Mouse (Mus musculus) kidney, postnatal 25 days (tissue): ENCODE measurements around the gene Olfr430.
"Not testable (repeated sequence)": the region's sequence is repeated elsewhere in the genome, so short reads cannot be mapped to it uniquely, and the experiment has no call there.

ENCODE experiments used
- DNase-seq, 2 experiments: peaks; one replicate each; pipeline ENCODE4 v3.0.0; 2021; ENCODE audit warnings: mixed read lengths in 2 of 2

The Olfr430 gene

DNA sequence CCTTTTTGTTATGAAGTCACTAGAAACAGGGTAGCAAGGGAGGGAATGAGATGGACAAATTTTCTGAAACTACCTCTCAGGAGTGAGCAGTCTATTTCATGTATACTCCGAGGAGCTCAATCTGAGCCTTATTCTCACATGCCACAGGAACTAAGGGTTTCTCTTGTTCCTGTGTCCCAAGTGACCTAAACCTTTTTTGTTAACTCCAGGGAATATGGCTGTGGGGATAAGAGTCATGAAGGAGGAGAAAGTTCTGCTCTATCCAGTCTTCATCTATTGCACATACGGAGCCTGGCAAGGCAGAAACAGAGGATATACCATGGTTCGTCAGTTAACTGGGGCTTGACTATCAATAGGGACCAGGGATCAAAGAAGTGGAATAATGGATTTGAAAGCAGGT lies at the start of gene Olfr430:
Gene Olfr430 (plus strand): TSS at position 301 of the 400 bp plus-strand sequence.
- DNase-seq, result no peak

DNA sequence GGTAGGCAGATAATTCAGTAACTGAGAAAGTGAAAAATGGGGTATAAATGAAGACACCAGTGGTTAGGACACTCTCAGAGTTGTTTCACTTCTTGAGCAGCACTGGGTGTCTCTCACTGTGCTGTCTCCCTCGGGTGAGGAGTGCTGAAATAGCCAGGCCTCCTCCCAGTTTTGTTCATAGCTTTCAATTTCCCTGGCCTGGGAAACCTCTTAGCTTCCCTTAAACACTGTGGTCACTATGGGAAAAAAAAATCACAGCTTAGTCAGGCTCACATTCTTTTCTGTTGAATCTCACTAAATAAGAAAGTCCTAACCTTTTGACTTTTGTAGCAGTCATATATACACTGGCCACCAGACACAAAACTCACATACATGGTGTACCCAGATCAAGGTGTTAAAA lies 34.7 kb upstream of the Olfr430 start, which contains the start of gene Ifi205:
Gene Ifi205 (minus strand): TSS at position 113 of the 400 bp plus-strand sequence.
- no peak for DNase-seq

DNA sequence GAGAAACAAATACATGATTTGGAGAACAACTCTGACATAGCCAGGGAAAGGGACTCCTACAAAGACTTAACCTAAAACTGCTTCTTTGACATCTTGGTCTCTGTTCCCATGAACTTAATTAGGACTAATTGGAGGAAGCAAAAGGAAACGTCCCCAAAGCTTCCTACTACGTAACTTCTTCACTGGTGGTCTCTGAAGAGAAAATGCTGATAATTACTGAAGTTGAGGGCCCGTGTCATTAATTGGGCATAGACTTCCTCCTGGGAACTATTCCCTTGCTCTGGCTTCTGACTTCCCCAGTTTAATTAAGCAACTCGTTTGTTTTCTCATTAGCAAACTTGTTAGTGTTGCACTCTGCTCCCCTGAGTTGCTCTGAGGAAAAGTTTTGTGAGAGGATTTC lies 30.6 kb upstream of the Olfr430 start:
- no peak for DNase-seq

DNA sequence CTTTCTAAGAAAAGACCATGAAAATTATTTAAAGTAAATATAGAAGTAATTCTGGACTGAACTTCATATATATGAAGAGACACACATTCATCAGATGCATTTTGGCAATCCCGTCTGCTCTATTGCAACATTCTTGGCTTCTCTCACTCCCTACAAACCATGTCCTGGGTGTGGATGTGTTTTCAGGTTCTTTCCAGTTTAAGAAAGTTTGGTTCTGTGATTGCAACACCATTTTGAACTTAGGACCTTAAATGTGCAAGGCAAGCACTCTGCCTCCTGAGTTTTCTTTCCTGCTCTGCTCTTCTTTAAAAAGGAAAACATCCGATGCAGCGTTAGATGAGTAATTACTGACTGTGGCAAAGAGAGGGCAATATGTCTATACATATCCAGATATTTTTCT lies 27.9 kb upstream of the Olfr430 start:
- DNase-seq, result no peak

DNA sequence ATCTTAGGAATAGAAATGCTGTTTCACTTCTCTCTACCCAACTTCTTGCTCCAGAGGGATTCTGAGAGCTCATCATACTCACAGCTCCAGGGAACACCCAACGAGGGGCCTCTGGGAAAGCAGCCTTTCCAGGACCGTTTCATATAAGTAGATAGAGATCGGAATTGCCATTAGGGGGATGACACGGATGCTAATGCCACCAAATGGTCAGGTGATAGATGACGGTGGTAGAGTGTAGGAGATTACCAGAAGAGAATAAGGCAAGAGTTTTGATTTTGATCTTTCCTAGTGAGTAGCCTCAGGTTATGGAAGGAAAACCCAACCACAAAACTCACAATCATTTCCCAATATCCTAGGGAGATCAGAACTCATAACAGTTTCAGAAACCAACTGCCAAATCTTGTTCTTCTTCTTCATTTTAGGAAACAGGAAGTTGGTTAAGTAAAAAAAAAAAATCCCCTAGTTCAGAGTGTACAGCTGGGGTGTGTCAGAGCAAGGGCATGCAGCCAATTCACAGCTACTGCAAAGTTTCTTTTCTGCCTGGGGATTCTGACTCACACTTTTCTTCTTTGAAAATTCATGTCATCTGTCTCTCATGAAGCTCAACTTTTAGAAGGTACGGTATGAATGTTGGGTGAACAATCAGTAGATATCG lies 25.8 kb upstream of the Olfr430 start, which contains the start of gene Olfr433:
Gene Olfr433 (plus strand): TSS at position 183 of the 655 bp plus-strand sequence.
- DNase-seq, result peak; percentile 61 to 75

DNA sequence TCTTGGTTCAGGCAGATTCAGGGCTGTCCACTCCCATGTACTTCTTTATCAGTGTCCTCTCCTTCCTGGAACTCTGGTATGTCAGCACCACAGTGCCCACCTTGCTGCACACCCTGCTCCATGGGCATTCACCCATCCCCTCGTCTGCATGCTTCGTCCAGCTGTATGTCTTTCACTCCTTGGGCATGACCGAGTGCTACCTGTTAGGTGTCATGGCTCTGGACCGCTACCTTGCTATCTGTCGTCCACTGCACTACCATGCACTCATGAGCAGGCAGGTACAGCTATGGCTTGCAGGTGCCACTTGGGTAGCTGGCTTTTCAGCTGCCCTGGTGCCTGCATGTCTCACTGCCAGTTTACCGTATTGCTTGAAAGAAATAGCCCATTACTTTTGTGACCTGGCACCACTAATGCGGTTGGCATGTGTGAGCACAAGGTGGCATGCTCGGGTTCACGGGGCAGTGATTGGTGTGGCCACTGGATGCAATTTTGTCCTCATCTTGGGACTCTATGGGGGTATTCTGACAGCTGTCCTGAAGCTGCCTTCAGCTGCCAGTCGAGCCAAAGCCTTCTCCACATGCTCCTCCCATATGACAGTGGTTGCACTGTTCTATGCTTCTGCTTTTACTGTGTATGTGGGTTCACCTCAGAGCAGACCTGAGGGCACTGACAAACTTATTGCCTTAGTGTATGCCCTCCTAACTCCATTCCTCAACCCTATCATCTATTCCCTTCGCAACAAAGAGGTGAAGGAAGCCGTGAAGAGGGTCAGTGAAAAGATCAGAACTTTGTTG lies 24.1 kb upstream of the Olfr430 start:
- peak in 1 of 2 experiments; percentile 24 for DNase-seq

DNA sequence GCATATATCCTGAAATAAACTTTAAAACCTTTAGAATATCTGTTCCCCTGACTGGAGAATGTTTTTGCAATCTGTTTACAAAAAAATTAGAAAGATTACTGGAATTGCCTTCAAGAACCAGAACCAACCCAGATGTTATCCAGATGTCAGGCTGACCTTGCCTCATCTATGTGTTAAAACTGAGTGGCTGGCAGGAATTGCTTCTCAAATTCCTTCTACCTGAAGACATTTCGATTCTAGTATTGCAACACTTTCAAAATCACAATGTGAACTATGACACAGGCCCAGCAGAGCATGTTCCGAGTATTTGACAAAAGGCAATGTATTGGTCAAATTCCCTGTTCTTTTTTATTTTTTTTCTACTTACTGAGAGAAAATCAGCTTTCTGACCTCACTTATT lies 22.0 kb upstream of the Olfr430 start:
- no peak for DNase-seq

DNA sequence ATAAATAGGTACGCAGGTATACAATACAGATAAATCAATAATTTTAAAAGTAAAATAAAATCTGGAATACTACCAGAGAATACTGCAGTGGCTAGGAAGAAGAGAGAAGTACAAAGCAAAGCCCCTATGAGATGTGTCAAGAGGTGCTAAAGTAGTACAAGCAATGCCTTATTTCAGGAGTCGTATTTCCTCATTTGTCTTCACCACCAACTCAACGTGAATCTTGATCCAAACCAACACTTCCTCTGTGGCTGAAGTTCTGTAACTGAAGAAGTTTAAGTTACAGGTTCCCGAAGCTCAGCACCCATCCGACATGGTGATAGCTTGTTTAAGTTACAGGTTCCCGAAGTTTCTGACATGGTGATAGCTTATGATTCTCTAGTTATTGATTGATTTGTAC lies 18.2 kb upstream of the Olfr430 start:
- DNase-seq, result not testable (repeated sequence)

DNA sequence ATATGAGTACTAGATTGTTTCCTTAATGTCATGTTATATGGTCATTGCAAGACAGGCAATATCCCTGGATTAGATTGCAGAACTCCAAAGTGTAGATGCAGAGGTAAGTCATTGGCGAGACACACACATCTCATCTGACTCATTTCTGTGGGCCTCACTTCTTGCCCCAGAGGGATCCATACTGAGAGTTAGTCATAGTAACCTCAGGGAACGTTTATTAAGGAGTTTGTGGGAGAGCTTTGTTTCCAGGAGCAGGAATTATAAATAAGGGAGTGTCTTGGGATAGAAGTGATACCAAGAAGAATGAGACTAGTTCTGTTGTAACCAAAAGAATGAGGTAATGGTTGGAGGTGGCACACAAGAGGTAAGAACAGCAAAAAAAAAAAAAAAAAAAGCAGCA lies 17.5 kb upstream of the Olfr430 start, which contains the start of gene Olfr432:
Gene Olfr432 (plus strand): TSS at position 313 of the 400 bp plus-strand sequence.
- no peak for DNase-seq

DNA sequence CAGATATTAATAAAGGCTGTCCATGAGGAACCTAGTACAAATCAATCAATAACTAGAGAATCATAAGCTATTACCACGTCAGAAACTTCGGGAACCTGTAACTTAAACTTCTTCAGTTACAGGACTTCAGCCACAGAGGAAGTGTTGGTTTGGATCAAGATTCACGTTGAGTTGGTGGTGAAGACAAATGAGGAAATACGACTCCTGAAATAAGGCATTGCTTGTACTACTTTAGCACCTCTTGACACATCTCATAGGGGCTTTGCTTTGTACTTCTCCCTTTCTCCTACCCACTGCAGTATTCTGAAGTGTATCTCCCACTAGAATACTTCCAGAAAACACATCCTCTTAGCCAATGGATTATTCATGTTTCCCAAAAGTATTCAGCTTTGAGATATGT lies 17.0 kb upstream of the Olfr430 start:
- not testable (repeated sequence) for DNase-seq

DNA sequence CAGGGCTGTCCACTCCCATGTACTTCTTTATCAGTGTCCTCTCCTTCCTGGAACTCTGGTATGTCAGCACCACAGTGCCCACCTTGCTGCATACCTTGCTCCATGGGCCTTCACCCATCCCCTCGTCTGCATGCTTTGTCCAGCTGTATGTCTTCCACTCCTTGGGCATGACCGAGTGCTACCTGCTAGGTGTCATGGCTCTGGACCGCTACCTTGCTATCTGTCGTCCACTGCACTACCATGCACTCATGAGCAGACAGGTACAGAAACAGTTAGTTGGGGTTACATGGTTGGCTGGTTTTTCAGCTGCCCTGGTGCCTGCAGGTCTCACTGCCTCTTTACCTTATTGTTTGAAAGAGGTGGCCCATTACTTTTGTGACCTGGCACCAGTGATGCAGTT lies 15.9 kb upstream of the Olfr430 start:
- no peak for DNase-seq

DNA sequence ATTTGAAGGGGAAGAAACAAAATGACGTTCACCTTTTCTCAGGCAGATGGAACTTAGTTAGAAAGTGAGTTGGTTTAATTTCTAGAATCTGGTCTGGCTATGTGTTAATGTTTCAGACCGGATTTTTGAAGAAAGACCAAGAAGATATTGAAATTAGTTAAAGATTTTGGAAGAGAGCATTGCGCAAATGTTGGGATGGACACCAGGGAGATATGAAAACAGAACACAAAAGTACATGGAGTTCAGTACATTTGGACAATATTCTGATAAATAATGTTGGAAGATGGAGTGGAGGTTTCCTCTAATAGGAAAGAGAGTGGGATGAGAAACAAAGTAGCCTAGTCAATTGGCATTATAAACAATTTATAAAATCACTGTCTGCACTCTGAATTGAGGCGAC lies 14.9 kb upstream of the Olfr430 start:
- no peak for DNase-seq

DNA sequence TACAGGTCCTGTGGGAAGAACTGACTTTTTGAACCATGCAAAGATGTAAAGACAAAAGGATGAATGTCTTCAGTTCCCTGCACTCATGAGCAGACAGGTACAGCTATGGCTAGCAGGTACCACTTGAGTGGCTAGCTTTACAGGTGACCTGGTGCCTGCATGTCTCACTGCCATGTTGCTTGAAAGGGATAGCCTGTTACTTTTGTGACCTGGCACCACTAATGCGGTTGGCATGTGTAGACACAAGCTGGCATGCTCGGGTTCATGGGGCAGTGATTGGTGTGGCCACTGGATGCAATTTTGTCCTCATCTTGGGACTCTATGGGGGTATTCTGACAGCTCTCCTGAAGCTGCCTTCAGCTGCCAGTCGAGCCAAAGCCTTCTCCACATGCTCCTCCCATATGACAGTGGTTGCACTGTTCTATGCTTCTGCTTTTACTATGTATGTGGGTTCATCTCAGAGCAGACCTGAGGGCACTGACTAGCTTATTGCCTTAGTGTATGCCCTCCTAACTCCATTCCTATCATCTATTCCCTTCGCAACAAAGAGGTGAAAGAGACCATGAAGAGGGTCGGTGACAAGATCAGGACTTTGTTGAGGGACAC lies 14.4 kb upstream of the Olfr430 start:
- DNase-seq, result no peak

DNA sequence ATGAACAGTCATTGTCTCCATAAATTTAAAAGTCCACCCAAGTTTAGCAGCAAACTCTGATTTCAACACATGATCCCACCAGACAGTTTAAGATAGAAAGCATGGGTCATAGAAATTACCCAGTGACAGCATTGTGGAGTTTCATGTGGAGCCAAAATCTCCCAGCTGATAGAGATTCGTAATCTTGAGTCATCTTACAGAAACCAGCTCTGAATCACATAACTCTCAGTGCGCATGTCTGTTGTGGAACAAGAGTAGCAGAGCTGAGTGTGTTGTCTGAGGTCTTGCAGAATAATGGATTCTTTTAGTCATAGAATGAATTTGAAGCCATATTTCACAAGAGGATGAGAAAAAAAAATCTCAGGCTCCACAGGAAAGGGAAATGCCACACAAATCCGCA lies 13.4 kb upstream of the Olfr430 start:
- DNase-seq, result no peak

DNA sequence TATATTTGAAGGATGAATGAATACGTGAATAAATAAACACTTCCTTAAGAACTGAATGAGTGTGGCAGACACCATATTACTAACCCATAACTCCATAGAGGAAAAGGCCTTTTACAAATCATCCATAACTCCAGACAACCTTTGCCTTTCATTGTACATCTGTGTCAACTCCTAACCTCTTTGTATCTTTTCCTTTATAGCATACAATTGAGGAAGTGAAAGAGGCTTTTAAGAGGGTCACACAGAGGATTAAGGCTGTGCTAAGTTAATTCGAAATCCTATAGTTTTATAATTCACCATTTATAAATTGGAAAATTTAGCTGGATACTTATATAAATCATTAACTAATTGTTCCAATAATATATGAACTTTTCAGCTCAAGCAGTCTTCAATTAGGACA lies 11.2 kb upstream of the Olfr430 start:
- DNase-seq, result no peak

DNA sequence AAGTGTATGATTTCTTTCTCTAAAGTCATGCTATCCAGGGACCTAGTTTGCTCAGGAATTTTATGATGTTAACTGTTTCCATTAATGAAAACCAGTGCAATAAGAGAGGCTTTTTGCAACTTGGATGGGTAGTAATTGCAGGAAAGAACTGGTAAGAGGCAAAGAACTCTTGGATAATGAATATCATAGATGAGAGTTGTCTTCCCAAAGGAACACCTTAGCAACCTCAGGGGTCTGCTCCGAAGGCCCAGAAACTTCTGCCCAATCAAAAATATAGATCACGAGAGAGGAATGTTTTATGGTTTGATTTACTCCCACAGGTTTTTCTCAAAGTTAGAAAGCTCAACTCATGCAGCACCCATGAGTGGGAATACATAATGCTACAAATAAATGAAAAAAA lies 17.6 kb downstream of the Olfr430 start, which contains the start of gene Olfr429:
Gene Olfr429 (plus strand): TSS at position 301 of the 400 bp plus-strand sequence.
- DNase-seq, result no peak

DNA sequence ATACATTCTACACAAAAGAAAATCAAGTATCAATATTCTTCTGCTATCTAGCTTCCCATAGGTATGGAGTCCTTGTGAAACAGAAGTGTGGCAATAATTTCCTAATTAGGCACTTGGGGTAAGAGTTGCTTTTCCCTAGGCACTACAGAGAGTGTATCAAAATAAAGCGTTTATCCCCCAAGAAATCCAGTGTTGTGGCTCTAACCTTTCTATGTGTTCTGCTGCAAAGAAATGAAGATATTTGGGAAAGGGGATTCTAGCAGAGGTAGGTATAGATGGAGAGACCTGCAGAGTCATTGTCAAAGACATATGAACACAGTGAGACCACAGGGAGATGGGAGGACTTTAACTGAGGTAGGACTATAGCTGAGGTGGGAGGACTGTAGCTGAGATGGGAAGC lies 30.2 kb downstream of the Olfr430 start, which contains the start of gene Olfr427:
Gene Olfr427 (plus strand): TSS at position 301 of the 400 bp plus-strand sequence.
- DNase-seq, result no peak

DNA sequence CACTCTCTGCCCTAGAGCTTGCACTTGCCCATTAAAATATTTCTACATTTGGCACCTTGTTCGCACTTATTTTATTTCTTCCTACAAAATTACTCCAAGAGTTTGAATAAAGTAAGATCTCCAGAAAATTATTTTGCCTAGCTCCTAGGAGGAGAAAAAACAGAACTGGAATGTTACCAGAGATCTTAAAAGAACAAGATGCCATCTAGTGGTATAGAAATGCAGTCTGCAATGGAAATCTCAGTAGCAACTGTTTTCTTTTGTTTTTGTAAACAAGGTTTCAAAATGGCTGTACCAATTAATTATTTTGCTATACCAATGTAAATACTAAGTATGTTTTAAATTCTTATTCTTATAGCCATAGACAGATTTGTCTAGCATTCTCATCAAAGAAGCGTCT lies 37.3 kb downstream of the Olfr430 start:
- DNase-seq, result no peak

DNA sequence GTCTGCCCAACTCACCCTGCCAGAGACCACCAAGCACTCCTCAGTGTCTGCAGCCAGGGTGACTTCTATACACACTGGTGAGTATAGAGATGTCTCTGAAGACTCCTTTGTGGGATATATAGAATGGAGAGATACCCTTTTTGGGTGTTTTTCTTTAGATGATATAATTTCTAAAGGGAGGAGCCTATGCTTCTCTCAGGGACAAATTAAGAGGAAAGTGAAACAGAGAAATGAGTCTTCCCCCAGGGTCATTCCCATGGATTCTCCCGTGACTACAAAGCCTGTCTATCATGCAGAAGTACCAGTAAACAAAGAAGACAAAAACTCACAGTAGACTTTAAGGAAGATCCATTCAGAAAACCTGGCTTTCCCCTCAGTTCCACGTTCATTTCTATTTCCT lies 54.7 kb downstream of the Olfr430 start, which contains the start of gene Olfr231:
Gene Olfr231 (minus strand): TSS at position 101 of the 400 bp plus-strand sequence.
- no peak for DNase-seq
